Mouse (Mus musculus) stomach, embryonic 15.5 days (tissue): ENCODE measurements at regions not wholly inside any gene's neighbourhood (a gene's known extent, or its start where the extent isn't known, plus 50 kb on each side); places are given as distances from the start of the nearest gene placed in this dataset.
A peak's percentile ranks its signal among the peaks of the same experiment; 100 is the strongest.
"Not testable (repeated sequence)": the region's sequence is repeated elsewhere in the genome, so short reads cannot be mapped to it uniquely, and the experiment has no call there.

Experiments used
- ATAC-seq: fragments of 200-750 bp; cut with Nextera tagmentation; 2 replicates; pipeline ENCODE4 v1.8.0; 2017; ENCODE audit warnings: low read depth, moderate number of reproducible peaks, moderate TSS enrichment; ENCODE audit not compliant: insufficient read depth, low FRiP score
- H3K27ac ChIP-seq: fragments of 300-500 bp; sonication (generic); 2 replicates; pipeline ENCODE4 v1.5.1; 2015; ENCODE audit warnings: mild to moderate bottlenecking, inconsistent platforms
- H3K27me3 ChIP-seq: fragments of 300-500 bp; sonication (generic); replicated peaks from 2 replicates; pipeline ENCODE4 v1.6.1; 2015; ENCODE audit warnings: inconsistent platforms
- H3K36me3 ChIP-seq: fragments of 300-500 bp; sonication (generic); 2 replicates; pipeline ENCODE4 v1.6.1; 2015; ENCODE audit warnings: inconsistent platforms
- H3K4me1 ChIP-seq: fragments of 300-500 bp; sonication (generic); 2 replicates; pipeline ENCODE4 v1.6.1; 2015; ENCODE audit warnings: inconsistent platforms
- H3K4me2 ChIP-seq: fragments of 300-500 bp; sonication (generic); 2 replicates; pipeline ENCODE4 v1.6.1; 2015; ENCODE audit warnings: mild to moderate bottlenecking, inconsistent platforms
- H3K4me3 ChIP-seq: fragments of 300-500 bp; sonication (generic); replicated peaks from 2 replicates; pipeline ENCODE4 v1.5.1; 2015; ENCODE audit warnings: inconsistent platforms
- H3K9ac ChIP-seq: fragments of 300-500 bp; sonication (generic); 2 replicates; pipeline ENCODE4 v1.6.1; 2015; ENCODE audit warnings: inconsistent platforms
- H3K9me3 ChIP-seq: fragments of 300-500 bp; sonication (generic); 2 replicates; pipeline ENCODE4 v1.6.1; 2016; ENCODE audit warnings: inconsistent platforms
- WGBS: fragments of 180-500 bp; shearing (Covaris S2); methylation state at CpG from one replicate; pipeline ENCODE4 v1.1.7; 2015; 5-methylcytosine and 5-hydroxymethylcytosine counted together

DNA sequence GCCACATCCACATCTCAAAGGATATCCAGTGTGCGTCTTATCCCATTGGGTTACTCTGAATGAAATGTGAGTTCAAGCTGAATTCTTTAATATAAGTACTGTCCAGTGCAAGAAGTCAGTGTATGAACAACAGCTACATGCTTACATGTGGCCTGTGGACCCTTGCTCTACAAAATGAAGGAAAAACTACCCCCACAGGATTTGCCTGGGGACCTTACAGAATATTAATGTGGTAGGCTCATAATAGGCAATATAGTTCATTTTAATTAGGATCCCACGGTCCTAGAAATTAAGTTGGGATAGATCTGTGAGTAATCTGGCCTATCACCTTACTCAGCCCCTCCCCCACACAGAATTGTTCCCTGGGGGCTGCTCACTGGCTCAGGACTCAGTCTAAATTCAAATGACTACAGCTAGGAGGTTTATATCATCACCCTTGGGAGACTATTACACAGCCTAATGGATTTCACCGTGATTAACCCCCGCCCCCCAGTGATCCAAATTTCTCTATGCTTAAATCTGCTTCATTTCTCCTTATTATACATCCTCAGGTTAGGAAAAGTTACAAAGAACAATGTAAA is 145.4 kb upstream of the 1700025G04Rik start:
- 76% methylated on average over 4 of the region's 4 CpGs for WGBS
- H3K27ac ChIP-seq, result no peak overlapping the region
- no peaks in the 10 kb centered on the region for H3K4me1 ChIP-seq
- no peaks in the 10 kb centered on the region for H3K9me3 ChIP-seq
- H3K27me3 ChIP-seq, result no peaks in the 10 kb centered on the region
- H3K36me3 ChIP-seq, result no peaks in the 10 kb centered on the region
- H3K9ac ChIP-seq, result no peak overlapping the region
- H3K4me3 ChIP-seq, result no peak overlapping the region
- ATAC-seq, result no peak
- no peak overlapping the region for H3K4me2 ChIP-seq

DNA sequence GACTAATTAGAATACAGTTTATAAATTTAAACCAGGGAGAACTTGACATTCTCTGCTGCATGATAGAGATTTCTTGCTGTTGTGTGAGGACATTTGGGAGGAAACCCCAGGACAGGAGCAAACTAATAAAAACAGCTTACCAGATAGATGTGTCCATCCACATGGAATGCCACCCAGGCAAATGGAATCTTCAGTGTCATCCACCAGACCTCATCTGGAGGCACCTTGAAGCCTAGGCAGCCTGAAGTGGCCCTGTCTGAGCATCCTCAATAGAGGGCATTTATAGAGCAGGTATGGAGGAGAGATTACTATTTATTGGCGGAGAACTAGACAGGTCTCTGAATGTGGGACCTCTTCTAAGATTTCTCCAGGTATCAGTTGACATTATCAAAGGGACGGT is 144.8 kb upstream of the 1700025G04Rik start:
- no peak overlapping the region for H3K4me2 ChIP-seq
- no peak overlapping the region for H3K27ac ChIP-seq
- H3K4me3 ChIP-seq, result no peak overlapping the region
- no peak for ATAC-seq
- no peaks in the 10 kb centered on the region for H3K27me3 ChIP-seq
- no peaks in the 10 kb centered on the region for H3K9me3 ChIP-seq
- WGBS, result 94% methylated on average over 2 of the region's 2 CpGs
- H3K4me1 ChIP-seq, result no peaks in the 10 kb centered on the region
- no peak overlapping the region for H3K9ac ChIP-seq
- no peaks in the 10 kb centered on the region for H3K36me3 ChIP-seq

DNA sequence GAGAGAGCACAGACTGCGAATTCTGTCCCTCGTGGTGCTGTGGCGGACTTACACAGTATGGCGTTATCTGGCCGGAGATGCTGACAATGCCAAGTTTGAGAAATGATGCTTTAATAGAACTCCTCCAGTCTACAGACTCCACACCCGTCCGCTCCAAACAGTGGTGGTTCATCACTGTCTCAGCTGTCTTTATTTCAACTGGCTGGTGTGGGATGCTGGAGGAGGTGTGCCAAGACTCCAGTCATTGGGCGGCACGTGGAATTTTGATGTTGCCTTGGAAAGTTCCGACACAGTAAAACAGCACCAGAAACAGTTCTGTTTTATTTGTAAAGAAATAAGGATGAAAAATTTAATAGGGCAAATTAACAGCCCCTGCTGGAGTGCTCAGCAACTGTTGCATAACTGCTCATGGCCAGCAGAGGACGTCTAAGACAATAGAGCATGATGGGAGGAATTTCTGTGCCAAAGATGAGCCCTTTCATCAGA is 141.8 kb upstream of the 1700025G04Rik start:
- H3K9me3 ChIP-seq, result no peaks in the 10 kb centered on the region
- no peak for ATAC-seq
- no peaks in the 10 kb centered on the region for H3K27me3 ChIP-seq

DNA sequence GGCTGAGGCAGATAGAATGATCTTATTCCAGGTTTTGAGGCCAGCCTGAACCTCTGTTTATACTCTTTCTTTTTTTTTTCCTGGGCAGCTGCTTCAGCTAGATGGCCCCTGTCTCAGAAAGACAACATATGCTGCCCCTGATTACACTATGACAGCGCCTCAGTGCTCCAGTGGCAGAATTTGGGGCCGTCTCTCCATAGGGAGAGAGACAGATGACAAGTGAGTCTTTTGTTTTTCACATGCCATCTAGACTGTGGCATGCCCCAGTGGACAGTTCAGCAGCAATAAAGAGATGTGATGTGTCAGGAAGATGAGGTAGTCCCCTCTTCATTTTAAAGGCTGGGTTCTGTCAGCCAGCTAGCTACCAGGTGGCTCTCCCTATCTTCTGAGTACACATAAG is 139.8 kb upstream of the 1700025G04Rik start:
- Histone ChIP-seq H3K9ac (no peak overlapping the region), H3K27me3 (no peaks in the 10 kb centered on the region), H3K4me1 (no peaks in the 10 kb centered on the region), H3K4me3 (no peak overlapping the region), H3K27ac (no peak overlapping the region), H3K36me3 (no peaks in the 10 kb centered on the region), H3K4me2 (no peak overlapping the region), H3K9me3 (no peaks in the 10 kb centered on the region)
- 50% methylated on average over 2 of the region's 2 CpGs for WGBS
- no peak for ATAC-seq

More for the DNA sequence above, 141.8 kb upstream of the 1700025G04Rik start:
- H3K27ac ChIP-seq, result no peak overlapping the region
- no peak overlapping the region for H3K9ac ChIP-seq
- H3K4me1 ChIP-seq, result no peaks in the 10 kb centered on the region
- H3K4me2 ChIP-seq, result no peak overlapping the region
- no peaks in the 10 kb centered on the region for H3K36me3 ChIP-seq
- H3K4me3 ChIP-seq, result no peak overlapping the region
- WGBS, result 63% methylated on average over 11 of the region's 11 CpGs

DNA sequence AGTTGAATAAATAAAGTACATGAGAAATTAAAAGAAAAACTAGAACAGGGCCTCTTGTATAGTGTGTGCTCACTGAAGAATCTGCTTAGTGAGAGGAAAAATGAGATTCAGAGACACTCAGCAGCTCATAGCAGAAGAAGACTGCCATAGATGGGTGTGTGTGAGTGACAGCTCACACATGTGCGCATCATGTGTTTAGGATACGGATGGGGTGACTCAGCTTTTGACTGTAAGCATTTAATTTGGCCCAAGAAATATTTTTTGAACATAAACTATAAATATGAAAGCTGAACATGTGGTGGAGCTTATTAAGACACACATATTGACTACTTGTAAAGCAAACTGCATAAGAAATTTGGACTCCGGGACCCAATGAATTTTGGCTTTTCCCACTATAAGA is 136.1 kb upstream of the 1700025G04Rik start:
- no peak overlapping the region for H3K4me3 ChIP-seq
- H3K9me3 ChIP-seq, result no peaks in the 10 kb centered on the region
- no peak overlapping the region for H3K9ac ChIP-seq
- H3K36me3 ChIP-seq, result no peaks in the 10 kb centered on the region
- H3K4me2 ChIP-seq, result no peak overlapping the region
- no peaks in the 10 kb centered on the region for H3K27me3 ChIP-seq
- WGBS, result 84% methylated on average over 3 of the region's 3 CpGs
- H3K4me1 ChIP-seq, result no peaks in the 10 kb centered on the region
- no peak overlapping the region for H3K27ac ChIP-seq
- no peak for ATAC-seq

DNA sequence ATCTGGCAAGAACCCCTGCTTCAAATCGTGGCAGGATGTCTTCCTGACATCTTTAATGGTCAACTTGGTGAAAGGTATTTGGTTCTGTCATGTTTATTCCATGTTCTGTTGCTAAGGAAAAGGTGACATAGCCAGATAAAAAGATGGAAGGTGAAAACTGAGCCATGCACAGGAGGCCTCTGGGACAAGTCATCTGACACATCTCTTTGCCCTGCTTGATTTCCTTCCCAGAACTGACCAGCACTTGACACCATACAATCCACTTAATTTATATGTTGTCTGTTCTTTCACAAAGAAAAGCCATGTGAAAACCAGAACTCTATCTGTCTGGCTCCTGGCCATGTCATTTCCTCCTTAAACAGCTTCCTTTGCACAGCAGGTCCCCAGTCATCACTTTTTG is 133.7 kb upstream of the 1700025G04Rik start:
- 42% methylated on average over 1 of the region's 1 CpGs for WGBS
- ATAC-seq, result no peak
- no peak overlapping the region for H3K27ac ChIP-seq

DNA sequence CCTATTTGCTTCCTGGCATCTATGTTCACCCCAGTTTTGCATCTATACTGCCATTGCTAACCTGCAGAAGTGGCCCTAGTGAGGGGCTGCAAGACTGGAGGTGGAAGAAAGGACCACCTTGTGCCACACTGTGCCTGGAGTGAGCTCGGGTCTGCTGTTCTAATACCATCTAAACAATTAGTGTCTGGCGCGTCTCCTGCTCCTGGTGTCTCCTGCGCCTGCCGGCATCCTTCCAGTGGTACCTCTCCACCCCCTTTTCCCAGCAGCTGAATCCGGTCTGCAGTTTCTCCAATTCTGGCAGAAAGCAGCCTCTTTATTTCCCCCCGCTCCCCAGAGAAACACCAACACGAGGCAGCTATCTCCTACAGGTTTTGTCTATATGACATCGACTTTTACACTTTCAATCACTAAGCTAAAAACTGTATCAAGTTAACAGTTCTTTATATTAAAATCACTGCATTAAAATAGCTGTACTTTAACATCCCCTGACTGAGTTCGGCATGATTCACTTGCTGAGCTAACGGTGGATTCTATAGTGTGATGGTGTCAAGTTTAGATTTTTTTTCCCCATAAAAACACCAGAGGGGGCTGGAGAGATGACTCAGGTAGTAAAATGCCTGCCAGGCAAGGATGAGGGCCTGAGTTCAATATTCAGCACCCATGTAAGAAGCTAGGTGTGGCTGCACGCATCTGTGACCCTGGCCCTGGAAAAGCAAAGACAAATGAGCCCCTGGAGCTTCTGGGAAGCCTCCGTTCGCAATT is 131.1 kb upstream of the 1700025G04Rik start:
- Histone ChIP-seq H3K9me3 (no peaks in the 10 kb centered on the region), H3K36me3 (no peaks in the 10 kb centered on the region), H3K4me3 (no peak overlapping the region), H3K9ac (no peak overlapping the region), H3K4me1 (no peaks in the 10 kb centered on the region), H3K4me2 (no peak overlapping the region), H3K27me3 (no peaks in the 10 kb centered on the region), H3K27ac (no peak overlapping the region)
- WGBS, result 73% methylated on average over 14 of the region's 14 CpGs
- ATAC-seq, result no peak

More for the DNA sequence above, 133.7 kb upstream of the 1700025G04Rik start:
- no peaks in the 10 kb centered on the region for H3K9me3 ChIP-seq
- H3K4me2 ChIP-seq, result no peak overlapping the region
- H3K36me3 ChIP-seq, result no peaks in the 10 kb centered on the region
- no peaks in the 10 kb centered on the region for H3K4me1 ChIP-seq
- H3K27me3 ChIP-seq, result no peaks in the 10 kb centered on the region
- H3K9ac ChIP-seq, result no peak overlapping the region
- H3K4me3 ChIP-seq, result no peak overlapping the region

DNA sequence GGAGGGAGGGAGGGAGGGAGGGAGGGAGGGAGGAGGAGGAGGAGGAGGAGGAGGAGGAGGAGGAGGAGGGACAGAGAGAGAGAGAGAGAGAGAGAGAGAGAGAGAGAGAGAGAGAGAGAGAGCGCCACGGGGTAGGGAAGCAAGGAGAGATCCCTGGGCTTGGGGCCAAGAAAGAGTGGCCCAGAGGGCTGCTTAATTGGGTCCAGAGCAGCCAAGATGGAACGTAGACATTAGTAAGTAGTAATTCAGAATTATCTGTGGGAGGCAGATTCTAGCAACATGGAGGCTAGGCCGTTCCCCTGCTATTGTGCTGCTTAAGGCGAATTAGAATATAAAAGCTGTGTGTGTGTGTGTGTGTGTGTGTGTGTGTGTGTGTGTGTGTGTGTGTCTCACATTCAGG is 129.8 kb upstream of the 1700025G04Rik start:
- not testable (repeated sequence) for H3K4me3 ChIP-seq, H3K9ac ChIP-seq, ATAC-seq, H3K36me3 ChIP-seq, H3K9me3 ChIP-seq, H3K4me1 ChIP-seq, H3K27ac ChIP-seq, H3K4me2 ChIP-seq, H3K27me3 ChIP-seq
- WGBS, result 67% methylated on average over 5 of the region's 5 CpGs

DNA sequence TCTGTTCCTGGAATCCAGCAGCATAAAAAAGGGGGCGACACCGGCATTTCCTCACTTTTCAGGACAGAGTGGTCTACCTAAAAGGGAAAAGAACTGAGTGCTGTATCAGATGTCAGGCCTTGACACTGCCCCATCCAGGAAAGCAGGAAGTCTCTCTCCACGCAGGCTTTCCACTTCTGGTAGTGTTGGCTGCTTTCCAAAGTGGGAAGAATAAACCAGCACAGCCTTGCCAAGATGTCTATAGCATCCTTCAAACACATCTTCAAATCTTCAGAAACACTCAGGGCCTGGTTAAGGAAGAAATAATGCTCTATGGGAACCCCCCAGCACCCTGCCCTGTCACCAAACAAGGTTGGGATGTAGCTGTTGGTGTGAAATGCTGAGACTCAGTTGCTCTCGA is 127.5 kb upstream of the 1700025G04Rik start:
- WGBS, result 44% methylated on average over 4 of the region's 4 CpGs
- no peaks in the 10 kb centered on the region for H3K27me3 ChIP-seq
- no peak for ATAC-seq

DNA sequence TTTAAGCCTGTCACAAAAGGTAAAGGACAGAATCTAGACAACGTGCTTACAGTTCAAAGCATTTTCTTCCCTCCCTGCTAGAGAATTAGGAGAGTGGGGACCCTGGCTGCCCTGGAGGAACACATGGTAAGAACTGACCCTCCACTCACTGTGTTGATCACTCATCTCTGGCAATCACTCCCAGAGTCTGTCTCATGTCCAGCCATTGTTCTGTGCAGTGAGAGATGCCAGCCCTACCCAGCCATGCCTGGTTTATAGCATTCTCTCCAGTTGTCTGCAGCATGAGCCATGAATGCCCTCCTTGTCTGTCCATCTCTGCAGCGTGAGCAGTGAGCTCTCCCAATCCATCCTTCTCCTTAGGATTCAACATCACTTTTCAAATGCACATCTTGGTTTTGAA is 124.5 kb upstream of the 1700025G04Rik start:
- Histone ChIP-seq H3K27me3 (no peaks in the 10 kb centered on the region), H3K4me2 (no peak overlapping the region), H3K27ac (no peak overlapping the region), H3K36me3 (no peaks in the 10 kb centered on the region), H3K4me3 (no peak overlapping the region), H3K9me3 (no peaks in the 10 kb centered on the region), H3K4me1 (no peaks in the 10 kb centered on the region), H3K9ac (no peak overlapping the region)
- WGBS, result 72% methylated on average over 2 of the region's 2 CpGs
- ATAC-seq, result no peak

More for the DNA sequence above, 127.5 kb upstream of the 1700025G04Rik start:
- H3K4me3 ChIP-seq, result no peak overlapping the region
- no peak overlapping the region for H3K9ac ChIP-seq
- H3K27ac ChIP-seq, result 0 out of 2 replicates have a peak overlapping the region, but pooled peaks have one; percentile 6
- no peaks in the 10 kb centered on the region for H3K36me3 ChIP-seq
- H3K9me3 ChIP-seq, result no peaks in the 10 kb centered on the region
- no peaks in the 10 kb centered on the region for H3K4me1 ChIP-seq
- no peak overlapping the region for H3K4me2 ChIP-seq

DNA sequence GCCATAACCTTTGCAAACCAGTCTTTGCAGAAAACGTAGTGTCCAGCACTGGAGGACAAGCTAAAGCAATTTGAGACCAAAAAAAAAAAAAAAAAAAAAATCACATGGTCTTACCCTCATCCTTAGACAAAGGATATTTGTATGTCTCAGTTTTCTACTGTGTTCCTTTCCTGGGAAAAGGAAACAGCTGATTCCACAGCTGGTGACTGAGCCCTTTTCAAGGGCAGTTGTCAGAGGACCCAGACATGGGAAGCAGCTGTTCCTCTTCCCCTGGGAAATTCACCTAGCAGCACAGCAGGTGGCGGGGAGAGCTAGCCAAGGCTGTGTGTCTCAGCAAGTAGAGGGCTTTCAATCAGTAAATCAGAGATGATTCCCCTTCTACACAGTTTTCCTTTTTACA is 113.3 kb upstream of the 1700025G04Rik start:
- WGBS, result 27% methylated on average over 2 of the region's 2 CpGs
- Histone ChIP-seq H3K9me3 (no peaks in the 10 kb centered on the region), H3K4me3 (no peak overlapping the region), H3K4me1 (no peaks in the 10 kb centered on the region), H3K9ac (no peak overlapping the region), H3K4me2 (no peak overlapping the region), H3K36me3 (no peaks in the 10 kb centered on the region), H3K27me3 (no peaks in the 10 kb centered on the region), H3K27ac (no peak overlapping the region)
- peak; percentile 43; the same call in 1 of the 2 replicates for ATAC-seq

DNA sequence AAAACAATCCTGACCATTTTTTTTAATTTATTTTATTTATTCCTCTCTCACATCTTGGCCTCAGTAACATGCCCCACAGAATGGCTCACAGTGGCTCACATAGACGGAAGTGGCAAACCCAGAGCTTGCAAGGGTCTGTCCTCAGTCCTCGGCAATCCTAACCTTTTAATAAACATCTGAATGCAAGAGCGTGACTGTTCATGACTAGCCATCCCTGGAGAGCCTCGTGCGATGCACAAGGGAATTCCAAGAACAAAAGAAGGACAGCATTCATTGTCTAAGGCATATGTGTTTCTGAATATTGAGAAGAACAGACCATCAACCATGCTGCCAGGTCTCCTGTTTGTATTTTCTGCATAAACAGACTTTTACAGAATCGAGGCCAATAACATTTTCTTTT is 98.8 kb upstream of the 1700025G04Rik start:
- no peaks in the 10 kb centered on the region for H3K27me3 ChIP-seq
- H3K4me1 ChIP-seq, result no peaks in the 10 kb centered on the region
- H3K36me3 ChIP-seq, result no peaks in the 10 kb centered on the region
- no peaks in the 10 kb centered on the region for H3K9me3 ChIP-seq
- H3K27ac ChIP-seq, result no peak overlapping the region
- no peak overlapping the region for H3K4me3 ChIP-seq
- WGBS, result 45% methylated on average over 6 of the region's 6 CpGs
- no peak overlapping the region for H3K9ac ChIP-seq
- H3K4me2 ChIP-seq, result no peak overlapping the region
- ATAC-seq, result no peak
